Mouse (Mus musculus): Measurements from ENCODE around the gene Trpm2.

Gene Trpm2

GRCm38 (mm10) chr10:77900903-77901818, 69.2 kb downstream of the Trpm2 start:
- DNase-seq = no peak

GRCm38 (mm10) chr10:77900126-77900525, 70.2 kb downstream of the Trpm2 start:
- DNase-seq = no peak

- no peak for DNase-seq
Measured at GRCm38 (mm10) chr10:77895562-77895961, 74.8 kb downstream of the Trpm2 start.

GRCm38 (mm10) chr10:77890987-77891565, 79.3 kb downstream of the Trpm2 start:
- DNase-seq = no peak

- DNase-seq = no peak
Measured at GRCm38 (mm10) chr10:77886007-77886747, 84.2 kb downstream of the Trpm2 start.

GRCm38 (mm10) chr10:77882553-77882952, 87.8 kb downstream of the Trpm2 start:
- DNase-seq = no peak

- DNase-seq = no peak
Measured at GRCm38 (mm10) chr10:77880305-77880704, 90.1 kb downstream of the Trpm2 start.

GRCm38 (mm10) chr10:77878985-77879384, 91.4 kb downstream of the Trpm2 start:
- no peak for DNase-seq

GRCm38 (mm10) chr10:77869651-77870050, 100.7 kb downstream of the Trpm2 start:
- no peak for DNase-seq

GRCm38 (mm10) chr10:77867546-77867945, 102.8 kb downstream of the Trpm2 start:
- no peak for DNase-seq

GRCm38 (mm10) chr10:77864762-77865143, 105.6 kb downstream of the Trpm2 start:
- no peak for DNase-seq

GRCm38 (mm10) chr10:77864067-77864761, 106.1 kb downstream of the Trpm2 start:
- peak; percentile 16 for DNase-seq

GRCm38 (mm10) chr10:77861675-77862074, 108.7 kb downstream of the Trpm2 start, which contains the start of gene Gm3285:
Gm3285 (plus strand) TSS chr10:77861975.
- no peak for DNase-seq
